Mouse (Mus musculus) c-Kit-positive CD71-positive TER-119-negative erythroid progenitor cells, embryonic 14.5 days (primary cell): Measurements from ENCODE around the gene Tiam1.
A peak's percentile ranks its signal among the peaks of the same experiment; 100 is the strongest.
"Not testable (repeated sequence)": the region's sequence is repeated elsewhere in the genome, so short reads cannot be mapped to it uniquely, and the experiment has no call there.

Experiments used
- DNase-seq: peaks from one replicate; pipeline ENCODE4 v3.0.0-alpha.2; 2013; ENCODE audit warnings: low read depth

The Tiam1 gene

GRCm38 (mm10) chr16:90104714-90105459 lies 38.7 kb downstream of the Tiam1 start:
- no peak for DNase-seq

GRCm38 (mm10) chr16:90103726-90104125 lies 39.8 kb downstream of the Tiam1 start:
- no peak for DNase-seq

GRCm38 (mm10) chr16:90102596-90102995 lies 41.0 kb downstream of the Tiam1 start:
- DNase-seq = no peak

- DNase-seq = no peak
These were observed 45.4 kb downstream of the Tiam1 start for GRCm38 (mm10) chr16:90098191-90098605.

- no peak for DNase-seq
These were observed 45.8 kb downstream of the Tiam1 start for GRCm38 (mm10) chr16:90097769-90098168.

GRCm38 (mm10) chr16:90096011-90096410 lies 47.6 kb downstream of the Tiam1 start:
- no peak for DNase-seq

GRCm38 (mm10) chr16:90093015-90093414 lies 50.6 kb downstream of the Tiam1 start:
- DNase-seq = no peak

- DNase-seq = no peak
These were observed 51.7 kb downstream of the Tiam1 start for GRCm38 (mm10) chr16:90091906-90092305.

- DNase-seq = no peak
These were observed 52.4 kb downstream of the Tiam1 start for GRCm38 (mm10) chr16:90091112-90091720.

GRCm38 (mm10) chr16:90090368-90090767 lies 53.2 kb downstream of the Tiam1 start:
- no peak for DNase-seq

- no peak for DNase-seq
These were observed 56.3 kb downstream of the Tiam1 start for GRCm38 (mm10) chr16:90087256-90087655.

GRCm38 (mm10) chr16:90086111-90086510 lies 57.5 kb downstream of the Tiam1 start:
- DNase-seq = no peak

- no peak for DNase-seq
These were observed 58.0 kb downstream of the Tiam1 start for GRCm38 (mm10) chr16:90085580-90085979.

GRCm38 (mm10) chr16:90081125-90081524 lies 62.4 kb downstream of the Tiam1 start:
- DNase-seq = no peak

- DNase-seq = no peak
These were observed 64.7 kb downstream of the Tiam1 start for GRCm38 (mm10) chr16:90078806-90079381.

GRCm38 (mm10) chr16:90073510-90073909 lies 70.1 kb downstream of the Tiam1 start:
- DNase-seq = no peak

GRCm38 (mm10) chr16:90072651-90073050 lies 70.9 kb downstream of the Tiam1 start:
- peak; percentile 42 for DNase-seq

- not testable (repeated sequence) for DNase-seq
These were observed 72.4 kb downstream of the Tiam1 start for GRCm38 (mm10) chr16:90071125-90071524.

- no peak for DNase-seq
These were observed 73.5 kb downstream of the Tiam1 start for GRCm38 (mm10) chr16:90070104-90070503.

GRCm38 (mm10) chr16:90069197-90069596 lies 74.4 kb downstream of the Tiam1 start:
- DNase-seq = no peak

GRCm38 (mm10) chr16:90052905-90053519 lies 90.6 kb downstream of the Tiam1 start:
- DNase-seq = no peak

- no peak for DNase-seq
These were observed 91.2 kb downstream of the Tiam1 start for GRCm38 (mm10) chr16:90052409-90052808.

GRCm38 (mm10) chr16:90051051-90051450 lies 92.5 kb downstream of the Tiam1 start:
- DNase-seq = no peak
